In the genomic region with DNA sequence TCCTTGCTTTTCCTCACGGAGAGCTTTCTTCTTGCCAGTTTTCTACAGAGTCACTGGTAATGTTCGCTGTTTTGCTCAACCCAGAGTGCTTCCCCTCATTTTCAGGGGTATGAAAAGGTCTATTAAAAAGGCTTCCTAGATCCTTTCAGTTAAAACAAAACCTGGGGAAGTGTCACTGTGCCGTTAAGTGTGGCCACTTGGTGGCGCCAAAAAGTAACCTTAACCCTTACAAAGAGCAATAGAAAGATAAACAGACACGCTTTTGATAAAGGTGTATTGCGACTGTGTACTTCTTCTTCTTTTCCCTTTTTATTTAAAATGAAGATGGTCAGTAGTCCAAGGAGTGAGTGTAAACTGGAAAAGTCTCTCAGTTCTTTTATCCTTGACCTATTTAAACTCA, we compare ENCODE assay signal across 8 mouse cellular contexts.
DNase-seq lines count a peak whose midpoint lies in the region; ATAC-seq and TF ChIP-seq lines count a peak whose summit lies in the region.
"Had no signal": no experiment of that assay in that cellular context is flagged by ENCODE, and none has a peak within 500 bp of the region (broad histone marks: within the 10 kb centered on the region; RNA-seq: fewer than 3 reads in every experiment).

No protein-coding gene starts in this region.

- intact Hi-C loops in gastrocnemius, postnatal 14 days (cut with DNase I; ENCODE audit: low total_unique reads) = loop anchor here (5.0 kb wide), 1 partner anchor 461 kb away; no protein-coding TSS in a partner anchor

- DNase-seq in ZHBTc4 (ENCODE audit: low read depth, low spot score) = peak; percentile 74
- DNase-seq in gastrocnemius, postnatal 14 days = peak; percentile 42
- DNase-seq in large intestine, adult 2 months (ENCODE audit: low read depth, low spot score) = peak; percentile 19
- DNase-seq in lung, postnatal 14 days = peak; percentile 58
- peak; percentile 49 for DNase-seq in right cerebral cortex, adult 18-20 months

- no peaks in the 10 kb centered on the region for H3K27me3 ChIP-seq in E14TG2a.4 (ENCODE audit: insufficient read depth, low read length)
- H3K27me3 ChIP-seq: heart, embryonic 13.5 days had no signal

- no peak overlapping the region for H3K4me3 ChIP-seq in E14TG2a.4 (replicated peaks; ENCODE audit: low read length)
- H3K4me3 ChIP-seq: heart, embryonic 13.5 days had no signal

- WGBS in large intestine, adult 2 months = 11% methylated on average over 6 of the region's 6 CpGs

- H3K36me3 ChIP-seq in E14TG2a.4 (ENCODE audit: insufficient read depth, low read length) = no peaks in the 10 kb centered on the region
- H3K36me3 ChIP-seq: heart, embryonic 13.5 days had no signal

- peak; percentile 76 for ATAC-seq in common myeloid progenitor, adult 5-6 weeks (replicated peaks; ENCODE audit: low read depth, poor library complexity, severe bottlenecking)

- no peaks in the 10 kb centered on the region for H3K4me1 ChIP-seq in E14TG2a.4 (replicated peaks; ENCODE audit: low read depth, low read length)
- H3K4me1 ChIP-seq: heart, embryonic 13.5 days had no signal

- H3K9me3 ChIP-seq in E14TG2a.4 (ENCODE audit: low read length) = no peaks in the 10 kb centered on the region
- H3K9me3 ChIP-seq: heart, embryonic 13.5 days had no signal

- TF ChIP-seq CTCF in E14TG2a.4 (conservative IDR thresholded peaks at IDR 0.05; ENCODE audit: low read length) = peak; percentile 77

Comparison
In these comparisons a context has a peak if more than half of its experiments do, and no peak if none do; other contexts are left out.
1. DNase-seq: peak in every context shown above with its lines; median percentile 74 in ZHBTc4; 58 in lung, postnatal 14 days; 49 in right cerebral cortex, adult 18-20 months; 42 in gastrocnemius, postnatal 14 days; 19 in large intestine, adult 2 months.